Mouse (Mus musculus) lung, embryonic 14.5 days (tissue): ENCODE results near the gene Sinhcaf. TPM values are rescaled to one million over a fixed set of nuclear protein-coding genes. Genes with fewer than 3 reads are reported as not detected.

Experiments used
- ATAC-seq: fragments of 200-750 bp; cut with Nextera tagmentation; 2 replicates; pipeline ENCODE4 v1.8.0; 2017; ENCODE audit warnings: mild to moderate bottlenecking, moderate TSS enrichment, moderate library complexity; ENCODE audit not compliant: insufficient read depth
- DNase-seq: peaks from one replicate; pipeline ENCODE4 v3.0.0-alpha.2; 2015
- H3K27ac ChIP-seq: fragments of 300-500 bp; sonication (generic); 2 replicates; pipeline ENCODE4 v1.5.1; 2014; ENCODE audit warnings: low read depth, mild to moderate bottlenecking, moderate library complexity
- H3K27me3 ChIP-seq: fragments of 300-500 bp; sonication (generic); 2 replicates; pipeline ENCODE4 v1.6.1; 2014; ENCODE audit warnings: low read length, control low read depth; ENCODE audit not compliant: insufficient read depth
- H3K36me3 ChIP-seq: fragments of 300-500 bp; sonication (generic); 2 replicates; pipeline ENCODE4 v1.6.1; 2014; ENCODE audit warnings: control low read depth; ENCODE audit not compliant: insufficient read depth
- H3K4me1 ChIP-seq: fragments of 300-500 bp; sonication (generic); 2 replicates; pipeline ENCODE4 v1.6.1; 2014; ENCODE audit warnings: antibody characterized with exemption, control low read depth; ENCODE audit not compliant: insufficient read depth
- H3K4me2 ChIP-seq: fragments of 300-500 bp; sonication (generic); 2 replicates; pipeline ENCODE4 v1.6.1; 2014; ENCODE audit warnings: mild to moderate bottlenecking
- H3K4me3 ChIP-seq: fragments of 300-500 bp; sonication (generic); 2 replicates; pipeline ENCODE4 v1.5.1; 2014; ENCODE audit warnings: low read depth, low read length
- H3K9ac ChIP-seq: fragments of 300-500 bp; sonication (generic); 2 replicates; pipeline ENCODE4 v1.6.1; 2014
- H3K9me3 ChIP-seq: fragments of 300-500 bp; sonication (generic); 2 replicates; pipeline ENCODE4 v1.6.1; 2016; ENCODE audit warnings: low read depth, low read length, control low read depth
- CTCF ChIP-seq: IDR thresholded peaks from 2 replicates; pipeline ENCODE4 v1.5.1; 2016; ENCODE audit warnings: antibody characterized with exemption, low read depth
- WGBS: fragments of 180-500 bp; shearing (Covaris S2); extraction: QIAGEN DNeasy Blood & Tissue Kit; methylation state at CpG from one replicate; pipeline ENCODE4 v1.1.7; 2014; 5-methylcytosine and 5-hydroxymethylcytosine counted together
- polyA plus RNA-seq: library from polyadenylated mRNA; unstranded; fragments of >200 nt; fragmentation: Nextera tagmentation; extraction: Ambion mirVana; gene quantifications from 2 replicates; pipeline ENCODE4 v1.2.1, GENCODE M21; 2014

The Sinhcaf gene
- polyA plus RNA-seq, 1 experiment from 2014 or later, result 150 TPM

- Histone ChIP-seq H3K9me3 (no peaks in the 10 kb centered on the region), H3K4me2 (no peak overlapping the region), H3K4me1 (no peaks in the 10 kb centered on the region), H3K27ac (no peak overlapping the region), H3K9ac (no peak overlapping the region), H3K27me3 (no peaks in the 10 kb centered on the region), H3K36me3 (no peaks in the 10 kb centered on the region), H3K4me3 (no peak overlapping the region)
- ATAC-seq (no peak), DNase-seq (no peak)
- 89% methylated on average over 9 of the region's 9 CpGs for WGBS
- no peak for TF ChIP-seq CTCF
Observed at GRCm38 (mm10) chr6:148906958-148907357, 39.3 kb downstream of the Sinhcaf start.

DNA sequence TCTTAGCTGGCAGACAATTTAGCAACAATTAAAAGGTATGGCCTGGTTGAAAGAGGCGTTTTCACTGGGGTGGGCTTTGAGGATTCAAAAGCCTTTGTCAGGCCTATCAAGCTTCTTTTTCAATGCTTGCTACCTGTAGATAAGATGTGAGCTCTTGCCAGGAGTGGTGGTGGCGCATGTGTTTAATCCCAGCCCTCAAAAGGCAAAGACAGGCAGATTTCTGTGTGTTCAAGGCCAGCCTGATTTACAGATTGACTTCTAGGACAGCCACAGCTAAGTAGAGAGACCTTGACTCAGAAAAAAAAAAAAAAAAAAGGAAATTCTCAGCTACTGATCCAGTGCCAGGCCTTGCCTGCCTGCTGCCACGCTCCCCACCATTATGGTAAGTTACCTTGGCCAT, 43.5 kb downstream of the Sinhcaf start:
- no peak overlapping the region for H3K4me3 ChIP-seq
- H3K4me2 ChIP-seq, result no peak overlapping the region
- H3K36me3 ChIP-seq, result no peaks in the 10 kb centered on the region
- H3K27me3 ChIP-seq, result no peaks in the 10 kb centered on the region
- ATAC-seq (no peak), DNase-seq (no peak)
- H3K27ac ChIP-seq, result no peak overlapping the region
- 65% methylated on average over 3 of the region's 3 CpGs for WGBS
- no peak for TF ChIP-seq CTCF
- no peak overlapping the region for H3K9ac ChIP-seq
- no peaks in the 10 kb centered on the region for H3K4me1 ChIP-seq
- H3K9me3 ChIP-seq, result no peaks in the 10 kb centered on the region

- Histone ChIP-seq H3K27me3 (no peaks in the 10 kb centered on the region), H3K36me3 (no peaks in the 10 kb centered on the region), H3K9me3 (no peaks in the 10 kb centered on the region), H3K4me1 (no peaks in the 10 kb centered on the region), H3K9ac (peak overlapping the region; percentile 72), H3K27ac (peak overlapping the region; percentile 83), H3K4me2 (peak overlapping the region; percentile 72), H3K4me3 (peak overlapping the region; percentile 69)
- ATAC-seq (peak; percentile 22), DNase-seq (no peak)
- no peak for TF ChIP-seq CTCF
- 43% methylated on average over 6 of the region's 6 CpGs for WGBS
Observed at GRCm38 (mm10) chr6:148896507-148896851, 49.8 kb downstream of the Sinhcaf start.

DNA sequence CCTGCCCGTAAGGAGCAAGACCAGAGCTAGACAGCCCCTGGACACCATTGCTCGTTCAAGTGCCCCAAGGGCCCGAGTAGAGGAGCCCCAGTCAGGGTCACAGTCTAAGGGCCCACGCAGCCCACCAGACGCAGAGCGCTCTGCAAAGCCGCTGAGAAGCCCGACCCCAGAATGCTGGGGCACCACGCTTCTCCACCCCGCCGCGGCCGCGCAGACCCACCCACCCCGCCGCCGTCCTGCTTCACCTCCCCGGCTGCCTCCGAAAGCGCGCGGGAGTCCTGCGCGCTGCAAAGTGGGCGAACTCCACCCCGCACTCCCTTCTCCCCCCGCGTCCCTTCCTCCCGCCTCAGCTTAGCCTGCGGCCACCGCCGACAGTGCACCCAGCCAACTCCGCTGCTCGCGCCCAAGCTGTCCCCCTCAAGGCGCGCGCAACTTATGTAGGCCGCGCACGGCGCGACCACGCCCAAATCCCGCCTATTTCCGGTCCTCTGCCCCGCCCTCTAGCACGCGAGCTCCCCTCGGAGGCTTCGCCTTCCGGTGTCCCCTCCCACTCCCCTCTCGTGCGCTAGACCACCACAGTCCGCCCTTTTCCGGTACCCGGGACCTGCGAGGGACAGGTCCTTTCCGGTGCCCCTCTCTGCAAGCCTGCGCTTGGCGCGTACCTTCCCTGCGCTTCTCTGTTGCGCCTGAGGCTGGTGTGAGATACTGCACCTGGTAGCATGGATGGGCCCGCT, 50.3 kb downstream of the Sinhcaf start, which contains the start of gene Caprin2:
Gene Caprin2, minus strand, starts transcription at position 465 of the 734 bp plus-strand sequence.
- Histone ChIP-seq H3K36me3 (no peaks in the 10 kb centered on the region), H3K4me2 (peak within 1 kb of the TSS; percentile 72), H3K4me3 (peak within 1 kb of the TSS; percentile 69), H3K9ac (peak within 1 kb of the TSS; percentile 72), H3K9me3 (no peaks in the 10 kb centered on the region), H3K27ac (peak within 1 kb of the TSS; percentile 83), H3K27me3 (no peaks in the 10 kb centered on the region), H3K4me1 (no peaks in the 10 kb centered on the region)
- peak; percentile 98 for DNase-seq
- WGBS, result under 1% methylated on average over 64 of the region's 65 CpGs
- TF ChIP-seq CTCF, result peak; percentile 28; the same call in 1 of the 2 replicates
- peak; percentile 98 for ATAC-seq

DNA sequence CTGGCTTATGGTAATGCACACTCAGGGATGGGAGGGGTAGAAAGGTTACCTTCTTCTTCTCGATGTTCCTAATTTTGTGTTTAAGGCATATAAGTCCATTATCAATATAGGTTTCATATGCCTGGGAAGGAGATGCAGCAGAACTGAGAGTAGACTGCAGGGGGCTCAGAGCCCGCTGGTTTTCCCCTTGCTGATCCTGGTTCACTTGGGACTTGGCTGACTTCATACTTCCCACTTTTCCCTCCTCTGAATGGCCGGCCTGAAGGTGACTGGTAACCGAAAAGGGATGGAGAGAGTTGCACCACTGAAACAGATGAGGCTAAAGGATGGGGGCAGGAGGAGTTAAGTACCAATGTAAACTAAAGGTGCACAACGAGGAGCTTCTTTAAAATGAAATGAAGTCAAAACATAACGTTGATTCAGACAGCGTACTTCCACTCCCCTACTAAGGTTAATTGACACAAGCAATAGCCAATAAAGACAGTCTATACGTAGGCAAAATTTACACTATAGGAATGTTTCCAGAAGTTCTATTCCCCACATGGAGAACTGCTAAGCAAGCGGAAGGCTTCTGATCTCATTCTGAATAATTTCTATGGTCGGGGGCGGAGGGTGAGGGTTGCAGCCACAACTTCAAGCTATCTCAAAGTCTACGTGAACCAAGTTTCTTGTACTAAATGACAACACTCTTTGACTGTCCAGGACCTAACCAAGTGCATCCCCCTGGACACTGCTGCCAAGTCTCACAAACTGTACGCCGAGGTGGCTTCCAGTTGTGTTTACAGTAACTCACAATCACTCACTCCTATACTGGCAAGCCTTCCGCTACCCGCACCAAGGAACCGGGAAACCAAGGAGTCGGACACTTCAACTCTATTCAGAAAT, 51.1 kb downstream of the Sinhcaf start:
- DNase-seq (peak; percentile 64), ATAC-seq (peak; percentile 4)
- no peaks in the 10 kb centered on the region for H3K4me1 ChIP-seq
- peak overlapping the region; percentile 83; the same call in 1 of the 2 replicates for H3K27ac ChIP-seq
- no peaks in the 10 kb centered on the region for H3K27me3 ChIP-seq
- H3K4me3 ChIP-seq, result peak overlapping the region; percentile 69
- peak overlapping the region; percentile 72 for H3K9ac ChIP-seq
- H3K4me2 ChIP-seq, result peak overlapping the region; percentile 72
- WGBS, result 8% methylated on average over 18 of the region's 18 CpGs
- H3K9me3 ChIP-seq, result no peaks in the 10 kb centered on the region
- H3K36me3 ChIP-seq, result no peaks in the 10 kb centered on the region
- TF ChIP-seq CTCF, result peak; percentile 35

DNA sequence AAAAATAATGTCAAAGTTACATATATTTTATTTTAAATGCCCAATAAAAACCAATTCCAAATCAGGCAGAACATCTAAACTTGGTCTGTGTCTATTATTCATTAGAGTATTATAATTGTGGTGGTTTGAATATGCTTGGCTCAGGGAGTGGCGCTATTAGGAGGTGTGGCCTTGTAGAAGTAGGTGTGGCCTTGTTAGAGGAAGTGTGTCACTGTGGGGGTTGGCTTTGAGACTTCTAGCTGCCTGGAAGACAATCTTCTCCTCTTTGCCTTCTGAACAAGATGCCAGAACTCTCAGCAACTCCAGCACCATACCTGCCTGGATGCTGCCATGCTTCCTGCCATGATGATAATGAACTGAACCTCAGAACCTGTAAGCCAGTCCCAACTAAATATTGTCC, 72.4 kb downstream of the Sinhcaf start:
- ATAC-seq, result no peak
- no peaks in the 10 kb centered on the region for H3K27me3 ChIP-seq

More for the DNA sequence above, 72.4 kb downstream of the Sinhcaf start:
- H3K9ac ChIP-seq, result no peak overlapping the region
- no peak overlapping the region for H3K27ac ChIP-seq
- H3K4me3 ChIP-seq, result no peak overlapping the region
- DNase-seq, result no peak
- no peak overlapping the region for H3K4me2 ChIP-seq
- no peak for TF ChIP-seq CTCF
- H3K4me1 ChIP-seq, result no peaks in the 10 kb centered on the region
- H3K36me3 ChIP-seq, result no peaks in the 10 kb centered on the region
- no peaks in the 10 kb centered on the region for H3K9me3 ChIP-seq
- WGBS, result 90% methylated on average over 1 of the region's 1 CpGs

Other genes starting within 250 kb of the Sinhcaf start
- gene Ipo8, start 115.0 kb downstream of the Sinhcaf start, polyA plus RNA-seq, result 25.6 and 28.9 TPM in 2 replicates
- 10.4 and 11.2 TPM in 2 replicates for gene Caprin2, start 50.2 kb downstream of the Sinhcaf start, polyA plus RNA-seq
- 6.7 and 9.8 TPM in 2 replicates for gene Dennd5b, start 155.2 kb upstream of the Sinhcaf start, polyA plus RNA-seq
- gene Gm10203, start 183.7 kb upstream of the Sinhcaf start, polyA plus RNA-seq, result not detected in 2 replicates
- gene Etfbkmt, start 193.4 kb upstream of the Sinhcaf start, polyA plus RNA-seq, result 13.7 and 15.6 TPM in 2 replicates
- 28.2 and 30.2 TPM in 2 replicates for gene Amn1, start 242.2 kb upstream of the Sinhcaf start, polyA plus RNA-seq